Mouse (Mus musculus) liver, embryonic 15.5 days (tissue): ENCODE data around the gene Mcee. TPM values are rescaled to one million over a fixed set of nuclear protein-coding genes. Genes with fewer than 3 reads are reported as not detected.

ENCODE experiments used
- ATAC-seq: fragments of 200-750 bp; cut with Nextera tagmentation; 2 replicates; pipeline ENCODE4 v1.8.0; 2017; ENCODE audit warnings: moderate number of reproducible peaks, mild to moderate bottlenecking, moderate library complexity; ENCODE audit not compliant: insufficient read depth
- H3K27ac ChIP-seq: fragments of 300-500 bp; sonication (generic); replicated peaks from 2 replicates; pipeline ENCODE4 v1.5.1; 2015; ENCODE audit warnings: mild to moderate bottlenecking, inconsistent platforms
- H3K27me3 ChIP-seq: fragments of 300-500 bp; sonication (generic); 2 replicates; pipeline ENCODE4 v1.6.1; 2015; ENCODE audit warnings: mild to moderate bottlenecking, inconsistent platforms
- H3K36me3 ChIP-seq: fragments of 300-500 bp; sonication (generic); replicated peaks from 2 replicates; pipeline ENCODE4 v1.6.1; 2015; ENCODE audit warnings: moderate library complexity, mild to moderate bottlenecking, inconsistent platforms
- H3K4me1 ChIP-seq: fragments of 300-500 bp; sonication (generic); replicated peaks from 2 replicates; pipeline ENCODE4 v1.6.1; 2015; ENCODE audit warnings: inconsistent platforms
- H3K4me2 ChIP-seq: fragments of 300-500 bp; sonication (generic); 2 replicates; pipeline ENCODE4 v1.6.1; 2015; ENCODE audit warnings: moderate library complexity, mild to moderate bottlenecking, inconsistent platforms
- H3K4me3 ChIP-seq: fragments of 300-500 bp; sonication (generic); replicated peaks from 2 replicates; pipeline ENCODE4 v1.5.1; 2015; ENCODE audit warnings: mild to moderate bottlenecking, inconsistent platforms
- H3K9ac ChIP-seq: fragments of 300-500 bp; sonication (generic); 2 replicates; pipeline ENCODE4 v1.6.1; 2015; ENCODE audit warnings: moderate library complexity, mild to moderate bottlenecking, inconsistent platforms
- H3K9me3 ChIP-seq: fragments of 300-500 bp; sonication (generic); replicated peaks from 2 replicates; pipeline ENCODE4 v1.6.1; 2016; ENCODE audit warnings: inconsistent platforms
- WGBS: fragments of 180-500 bp; shearing (Covaris S2); methylation state at CpG from one replicate; pipeline ENCODE4 v1.1.7; 2015; ENCODE audit warnings: mixed read lengths; ENCODE audit not compliant: insufficient replicate concordance; 5-methylcytosine and 5-hydroxymethylcytosine counted together
- polyA plus RNA-seq: library from polyadenylated mRNA; unstranded; fragments of >200 nt; fragmentation: Nextera tagmentation; extraction: Ambion mirVana; gene quantifications from 2 replicates; pipeline ENCODE4 v1.2.1, GENCODE M21; 2015

Gene Mcee
- polyA plus RNA-seq, 1 experiment from 2014 or later: 45.5 TPM

DNA sequence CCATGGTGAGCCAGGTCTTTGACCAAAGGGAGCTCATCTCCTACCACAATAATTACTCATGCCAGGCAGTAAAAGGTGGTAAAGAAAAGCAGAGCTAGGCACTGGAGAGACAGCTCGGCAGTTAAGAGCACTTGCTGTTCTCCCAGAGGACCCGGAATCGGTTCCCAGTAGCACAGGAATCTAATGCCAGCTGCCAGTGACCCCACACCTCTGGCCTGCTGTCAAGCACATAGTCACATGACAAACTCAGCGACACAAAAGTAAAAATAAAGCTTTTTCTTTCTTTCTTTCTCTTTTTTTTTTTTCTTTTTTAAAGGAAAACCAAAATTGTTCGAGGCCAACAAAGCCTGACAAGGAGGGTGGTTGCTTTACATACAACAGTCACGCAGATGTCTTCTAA lies 22.6 kb upstream of the Mcee start:
- Histone ChIP-seq H3K4me3 (no peak overlapping the region), H3K36me3 (peaks cover 16% of the 10 kb centered on the region), H3K9me3 (no peaks in the 10 kb centered on the region), H3K9ac (no peak overlapping the region), H3K4me1 (peaks cover 8% of the 10 kb centered on the region), H3K27me3 (no peaks in the 10 kb centered on the region), H3K27ac (no peak overlapping the region), H3K4me2 (no peak overlapping the region)
- no peak for ATAC-seq
- 75% methylated on average over 6 of the region's 6 CpGs for WGBS

DNA sequence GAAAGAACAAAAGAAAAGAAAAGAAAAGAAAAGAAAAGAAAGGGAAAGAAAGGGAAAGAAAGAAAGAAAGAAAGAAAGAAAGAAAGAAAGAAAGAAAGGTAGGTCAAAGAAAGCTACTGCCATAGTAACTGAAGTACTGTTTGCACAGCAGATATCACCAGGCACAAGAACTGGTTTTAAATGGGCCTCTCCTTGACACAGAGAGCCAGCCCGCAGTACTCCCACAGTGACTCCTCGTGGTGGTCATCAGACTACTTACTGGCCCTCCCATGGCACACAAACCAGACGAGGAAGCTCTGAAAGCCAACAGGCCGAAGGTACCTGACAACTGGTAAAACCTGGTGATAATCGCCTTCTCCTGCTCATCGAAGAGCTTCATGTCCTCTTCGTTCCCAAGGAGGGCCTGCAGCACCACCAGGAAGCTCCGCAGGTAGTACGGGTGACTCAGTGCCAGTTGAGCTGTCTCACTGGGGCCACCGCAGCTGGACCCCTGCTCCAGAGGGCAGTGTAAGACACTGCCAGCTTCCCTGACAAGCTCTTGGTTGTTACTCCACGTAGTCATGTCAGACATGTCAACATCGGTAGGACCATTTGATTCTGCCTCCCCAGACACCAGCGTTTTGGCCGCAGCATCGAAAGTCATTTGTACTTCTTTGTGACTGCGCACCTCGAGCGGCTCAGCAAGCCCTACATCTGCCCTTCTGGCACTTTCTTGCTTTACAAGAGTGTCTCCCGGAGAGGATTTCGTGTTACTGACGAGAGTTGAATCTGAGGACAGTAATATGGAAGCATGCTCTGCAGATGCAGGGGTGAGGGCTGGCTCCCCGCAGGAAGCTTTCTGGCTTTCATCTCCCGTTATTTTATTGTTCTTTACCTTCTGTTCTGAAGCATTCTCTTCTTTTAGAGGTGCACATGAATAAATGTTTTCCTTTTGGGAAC lies 20.2 kb upstream of the Mcee start:
- H3K9me3 ChIP-seq: no peaks in the 10 kb centered on the region
- no peak overlapping the region for H3K4me2 ChIP-seq
- H3K27ac ChIP-seq: no peak overlapping the region
- no peak overlapping the region for H3K4me3 ChIP-seq
- H3K36me3 ChIP-seq: peaks cover 20% of the 10 kb centered on the region
- peaks cover 8% of the 10 kb centered on the region for H3K4me1 ChIP-seq
- 85% methylated on average over 23 of the region's 23 CpGs for WGBS
- H3K27me3 ChIP-seq: no peaks in the 10 kb centered on the region
- no peak for ATAC-seq
- H3K9ac ChIP-seq: no peak overlapping the region

DNA sequence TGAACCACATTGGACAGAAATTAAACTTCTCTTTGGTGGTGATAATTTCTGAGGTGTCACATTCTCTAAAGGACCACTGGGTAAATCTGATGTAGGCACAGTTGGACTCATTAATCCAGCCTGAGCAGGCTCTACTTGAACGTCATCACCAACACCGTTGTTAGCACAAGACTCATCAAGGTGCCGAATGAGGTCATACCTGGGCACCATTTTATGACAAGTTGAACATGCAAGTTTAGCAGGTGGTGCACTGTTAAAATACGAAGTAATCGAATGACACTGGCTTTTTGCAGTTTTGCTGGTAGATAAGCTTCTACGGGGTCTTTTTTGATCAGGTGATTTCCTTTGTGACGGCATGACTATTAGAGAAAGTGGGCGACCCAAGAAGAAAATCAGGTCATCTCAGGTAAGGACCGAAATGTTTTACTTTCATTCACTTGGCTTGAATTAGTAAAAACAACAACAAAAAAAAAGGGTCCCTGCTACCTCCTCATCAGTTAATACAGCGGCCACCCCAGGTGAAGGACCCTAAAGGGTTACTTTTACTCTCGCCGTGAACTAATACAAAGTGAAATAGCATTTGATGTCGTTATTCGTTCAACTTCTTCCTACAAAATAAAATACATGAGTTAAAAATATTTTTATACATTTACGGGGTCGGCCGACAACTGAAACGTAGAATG lies 19.1 kb upstream of the Mcee start:
- 8% methylated on average over 18 of the region's 18 CpGs for WGBS
- Histone ChIP-seq H3K4me2 (peak overlapping the region; percentile 65), H3K4me1 (peaks cover 8% of the 10 kb centered on the region), H3K27ac (peak overlapping the region; percentile 88), H3K9ac (peak overlapping the region; percentile 75), H3K27me3 (no peaks in the 10 kb centered on the region), H3K4me3 (peak overlapping the region; percentile 74), H3K36me3 (peaks cover 31% of the 10 kb centered on the region), H3K9me3 (no peaks in the 10 kb centered on the region)
- no peak for ATAC-seq

DNA sequence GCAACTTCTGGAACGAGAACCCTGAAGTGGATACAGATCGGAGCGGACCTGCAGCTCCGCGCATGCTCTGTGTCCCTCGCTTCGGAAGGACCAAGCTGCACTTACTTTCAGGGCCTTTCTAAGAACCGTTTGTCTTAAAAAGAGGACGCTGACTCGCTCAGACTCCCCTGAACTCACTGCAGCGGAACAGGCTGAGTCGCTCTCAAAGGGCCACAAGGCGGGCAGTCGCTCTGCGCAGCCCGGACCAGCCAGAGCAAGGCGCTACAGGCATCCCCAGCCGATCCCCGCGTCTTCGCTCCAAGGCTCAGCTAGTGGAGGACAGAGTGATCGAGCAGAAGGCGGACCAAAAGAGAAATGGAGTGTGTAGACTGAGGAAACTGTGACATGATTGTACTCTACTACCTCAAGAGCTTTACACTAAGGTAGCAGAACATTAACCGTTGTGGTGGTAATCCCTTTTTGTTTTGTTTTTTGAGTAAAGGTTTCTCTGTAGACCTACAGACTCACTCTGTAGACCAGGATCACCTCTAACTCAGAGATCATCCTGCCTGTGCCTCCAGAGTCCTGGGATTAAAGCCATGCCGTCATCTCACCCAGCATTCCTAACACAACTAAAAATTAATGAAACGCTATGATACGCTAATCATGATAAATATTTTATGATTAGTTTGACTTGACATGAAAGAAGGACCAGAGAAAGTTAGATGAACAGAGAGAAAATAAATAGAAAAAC lies 18.4 kb upstream of the Mcee start, which contains the start of gene Fan1:
TSS of gene Fan1 (minus strand) at position 266 of the 733 bp plus-strand sequence.
- Histone ChIP-seq H3K9me3 (no peaks in the 10 kb centered on the region), H3K27me3 (no peaks in the 10 kb centered on the region), H3K27ac (peak within 1 kb of the TSS; percentile 88), H3K9ac (peak within 1 kb of the TSS; percentile 75), H3K4me3 (peak within 1 kb of the TSS; percentile 74), H3K4me1 (peaks cover 8% of the 10 kb centered on the region), H3K4me2 (peak within 1 kb of the TSS; percentile 65), H3K36me3 (peaks cover 31% of the 10 kb centered on the region)
- ATAC-seq: peak; percentile 92
- 5% methylated on average over 27 of the region's 27 CpGs for WGBS

DNA sequence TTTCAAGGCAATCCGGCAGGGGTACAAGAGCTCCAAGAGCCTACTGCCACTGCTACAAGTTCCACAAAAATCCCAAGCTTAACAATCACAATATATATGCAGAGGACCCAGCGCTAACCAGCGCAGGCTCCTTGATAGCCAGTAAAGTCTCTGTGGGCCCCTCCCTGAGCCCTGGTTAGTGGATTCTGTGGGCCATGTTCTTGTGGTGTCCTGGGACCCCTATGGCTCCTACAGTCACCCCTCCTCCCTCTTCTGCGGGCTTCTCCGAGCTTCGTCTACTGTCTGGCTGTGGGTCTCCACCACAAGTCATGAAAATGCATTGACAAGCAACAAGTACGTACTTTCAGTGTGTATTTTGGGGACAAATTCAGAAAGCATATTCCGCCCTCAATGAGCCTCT lies 928 bp upstream of the Mcee start:
- H3K4me3 ChIP-seq: peak overlapping the region; percentile 73
- H3K4me1 ChIP-seq: peaks cover 29% of the 10 kb centered on the region
- H3K27me3 ChIP-seq: no peaks in the 10 kb centered on the region
- H3K9ac ChIP-seq: peak overlapping the region; percentile 66
- no peaks in the 10 kb centered on the region for H3K9me3 ChIP-seq
- peak overlapping the region; percentile 89 for H3K4me2 ChIP-seq
- no peak for ATAC-seq
- 2% methylated on average over 8 of the region's 8 CpGs for WGBS
- peak overlapping the region; percentile 63; the same call in 1 of the 2 replicates for H3K27ac ChIP-seq
- peaks cover 31% of the 10 kb centered on the region for H3K36me3 ChIP-seq

DNA sequence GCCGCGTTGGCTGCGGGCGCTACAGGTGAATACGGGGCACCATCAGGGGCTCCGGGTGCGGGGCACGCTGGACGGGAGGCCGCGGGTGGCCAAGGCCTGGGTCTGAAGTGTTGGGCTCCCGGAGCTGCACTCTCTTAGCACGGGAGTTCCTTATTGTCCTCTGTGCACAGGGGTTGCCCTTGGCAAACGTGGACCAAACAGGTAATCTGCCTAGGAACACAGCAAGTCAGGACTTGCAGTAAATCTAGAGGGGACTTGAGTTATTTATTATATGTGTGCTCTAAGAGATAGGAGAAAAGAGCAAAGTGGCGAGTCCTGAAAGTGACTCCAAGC lies 378 bp downstream of the Mcee start:
- WGBS: under 1% methylated on average over 15 of the region's 15 CpGs

DNA sequence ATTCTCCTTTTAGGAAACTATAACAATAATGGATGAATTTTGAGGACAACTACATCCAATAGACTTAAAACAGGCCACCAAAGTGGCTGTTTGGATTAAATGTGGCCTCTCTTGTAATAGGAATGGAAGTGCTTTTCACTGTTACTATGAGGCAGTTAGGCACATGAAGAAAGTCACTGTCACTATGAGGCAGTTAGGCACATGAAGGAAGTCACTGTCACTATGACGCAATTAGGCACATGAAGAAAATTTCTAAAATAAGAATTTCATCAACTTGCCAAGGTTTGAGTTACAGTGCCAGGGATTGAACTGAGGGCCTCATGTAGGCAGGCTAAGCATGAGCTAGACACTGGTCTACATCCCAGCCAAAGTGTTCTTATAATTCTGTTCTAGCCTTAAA lies 8.3 kb downstream of the Mcee start:
- Histone ChIP-seq H3K36me3 (no peaks in the 10 kb centered on the region), H3K4me1 (no peaks in the 10 kb centered on the region), H3K4me3 (no peak overlapping the region), H3K4me2 (no peak overlapping the region), H3K9me3 (no peaks in the 10 kb centered on the region), H3K27ac (no peak overlapping the region), H3K9ac (no peak overlapping the region), H3K27me3 (no peaks in the 10 kb centered on the region)
- WGBS: 58% methylated on average over 1 of the region's 1 CpGs
- no peak for ATAC-seq

More for the DNA sequence above, 378 bp downstream of the Mcee start:
- Histone ChIP-seq H3K36me3 (peaks cover 19% of the 10 kb centered on the region), H3K9me3 (no peaks in the 10 kb centered on the region), H3K27me3 (no peaks in the 10 kb centered on the region), H3K4me3 (peak overlapping the region; percentile 73), H3K9ac (peak overlapping the region; percentile 82), H3K4me1 (peaks cover 29% of the 10 kb centered on the region), H3K4me2 (peak overlapping the region; percentile 89), H3K27ac (peak overlapping the region; percentile 72)
- no peak for ATAC-seq

DNA sequence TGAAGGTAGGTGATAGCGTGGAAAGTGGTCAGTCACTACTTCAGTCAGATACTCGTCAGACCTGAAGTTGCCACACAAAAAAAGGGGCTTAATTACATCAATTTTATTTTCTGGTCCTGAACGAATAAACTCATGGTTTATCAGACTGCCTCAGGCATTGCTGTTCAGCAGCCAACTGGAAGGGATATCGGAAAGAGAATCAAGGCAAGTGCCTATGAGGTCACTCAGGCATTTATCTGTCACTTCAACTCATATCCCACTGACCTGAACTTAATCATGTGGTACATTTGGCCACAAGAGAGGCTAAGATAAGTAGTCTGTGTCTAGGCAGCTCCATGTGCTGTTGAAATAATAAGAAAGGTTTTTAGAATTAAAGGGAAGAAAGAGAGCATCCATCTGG lies 10.0 kb downstream of the Mcee start:
- 62% methylated on average over 4 of the region's 4 CpGs for WGBS
- Histone ChIP-seq H3K9ac (no peak overlapping the region), H3K27me3 (no peaks in the 10 kb centered on the region), H3K27ac (no peak overlapping the region), H3K4me1 (no peaks in the 10 kb centered on the region), H3K4me2 (no peak overlapping the region), H3K9me3 (no peaks in the 10 kb centered on the region), H3K36me3 (no peaks in the 10 kb centered on the region), H3K4me3 (no peak overlapping the region)
- ATAC-seq: no peak

DNA sequence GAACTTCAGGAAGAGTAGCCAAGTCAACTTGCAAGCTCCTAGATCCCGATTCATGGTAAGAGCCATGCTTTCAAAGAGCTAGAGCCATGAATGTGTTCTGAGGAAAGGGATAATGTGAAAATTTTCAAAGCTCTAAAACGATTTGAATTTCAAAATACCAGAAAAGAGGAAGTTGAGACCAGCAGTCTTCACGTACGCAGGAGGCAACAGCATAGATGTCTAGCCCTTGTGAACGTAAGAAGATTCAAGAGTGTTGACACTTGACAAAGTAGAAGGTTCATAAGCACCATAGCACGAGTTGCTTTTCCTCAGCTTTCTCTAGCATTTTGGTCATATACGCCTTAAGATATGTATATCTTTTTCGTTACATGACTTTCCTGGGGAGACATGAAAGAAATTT lies 11.6 kb downstream of the Mcee start:
- H3K36me3 ChIP-seq: no peaks in the 10 kb centered on the region
- ATAC-seq: no peak
- 55% methylated on average over 8 of the region's 8 CpGs for WGBS
- H3K27me3 ChIP-seq: no peaks in the 10 kb centered on the region
- no peak overlapping the region for H3K9ac ChIP-seq
- no peaks in the 10 kb centered on the region for H3K9me3 ChIP-seq
- H3K4me2 ChIP-seq: no peak overlapping the region
- no peak overlapping the region for H3K27ac ChIP-seq
- H3K4me3 ChIP-seq: no peak overlapping the region
- H3K4me1 ChIP-seq: no peaks in the 10 kb centered on the region

DNA sequence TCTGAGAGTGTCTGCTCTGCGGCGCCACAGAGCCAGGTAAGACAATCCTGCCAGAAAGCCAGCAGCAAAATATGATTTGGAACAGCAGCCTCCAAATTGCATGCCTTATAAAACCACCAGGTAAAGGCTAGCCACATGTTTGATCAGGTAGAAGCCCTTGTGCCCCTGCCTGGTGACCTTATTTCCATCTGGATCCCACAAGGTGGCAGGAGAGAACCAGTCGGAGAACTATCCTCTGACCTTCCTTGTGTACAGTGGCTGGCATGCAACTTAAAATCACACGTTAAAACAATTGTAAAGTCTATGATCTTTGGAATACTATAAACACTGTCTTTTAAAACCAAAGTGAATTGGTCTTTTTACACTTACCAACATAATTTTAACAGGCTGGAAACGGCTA lies 32.5 kb downstream of the Mcee start:
- H3K9ac ChIP-seq: no peak overlapping the region
- H3K9me3 ChIP-seq: no peaks in the 10 kb centered on the region
- ATAC-seq: no peak
- no peak overlapping the region for H3K4me2 ChIP-seq
- H3K27ac ChIP-seq: no peak overlapping the region
- no peaks in the 10 kb centered on the region for H3K36me3 ChIP-seq
- H3K4me3 ChIP-seq: no peak overlapping the region
- 47% methylated on average over 5 of the region's 5 CpGs for WGBS
- H3K27me3 ChIP-seq: no peaks in the 10 kb centered on the region
- no peaks in the 10 kb centered on the region for H3K4me1 ChIP-seq
